Mouse (Mus musculus) midbrain, embryonic 13.5 days (tissue): ENCODE results near the gene Armcx3. TPM values are rescaled to one million over a fixed set of nuclear protein-coding genes. Genes with fewer than 3 reads are reported as not detected.
"Not testable (repeated sequence)": the region's sequence is repeated elsewhere in the genome, so short reads cannot be mapped to it uniquely, and the experiment has no call there.

ENCODE experiments used
- ATAC-seq: fragments of 200-750 bp; cut with Nextera tagmentation; 2 replicates; pipeline ENCODE4 v1.8.0; 2017; ENCODE audit warnings: mild to moderate bottlenecking, moderate TSS enrichment, moderate library complexity
- H3K27ac ChIP-seq: fragments of 300-500 bp; sonication (generic); 2 replicates; pipeline ENCODE4 v1.5.1; 2015; ENCODE audit warnings: inconsistent platforms, mild to moderate bottlenecking, moderate library complexity
- H3K27me3 ChIP-seq: fragments of 300-500 bp; sonication (generic); 2 replicates; pipeline ENCODE4 v1.6.1; 2015; ENCODE audit warnings: mild to moderate bottlenecking, inconsistent platforms
- H3K36me3 ChIP-seq: fragments of 300-500 bp; sonication (generic); 2 replicates; pipeline ENCODE4 v1.6.1; 2015; ENCODE audit warnings: mild to moderate bottlenecking, inconsistent platforms
- H3K4me1 ChIP-seq: fragments of 300-500 bp; sonication (generic); replicated peaks from 2 replicates; pipeline ENCODE4 v1.6.1; 2015; ENCODE audit warnings: inconsistent platforms
- H3K4me2 ChIP-seq: fragments of 300-500 bp; sonication (generic); replicated peaks from 2 replicates; pipeline ENCODE4 v1.6.1; 2015; ENCODE audit warnings: moderate library complexity, mild to moderate bottlenecking, inconsistent platforms
- H3K4me3 ChIP-seq: fragments of 300-500 bp; sonication (generic); replicated peaks from 2 replicates; pipeline ENCODE4 v1.5.1; 2015; ENCODE audit warnings: mild to moderate bottlenecking, inconsistent platforms
- H3K9ac ChIP-seq: fragments of 300-500 bp; sonication (generic); replicated peaks from 2 replicates; pipeline ENCODE4 v1.6.1; 2015; ENCODE audit warnings: mild to moderate bottlenecking, inconsistent platforms
- H3K9me3 ChIP-seq: fragments of 300-500 bp; sonication (generic); 2 replicates; pipeline ENCODE4 v1.6.1; 2016; ENCODE audit warnings: mild to moderate bottlenecking, inconsistent platforms
- WGBS: fragments of 180-500 bp; shearing (Covaris S2); methylation state at CpG from one replicate; pipeline ENCODE4 v1.1.7; 2015; 5-methylcytosine and 5-hydroxymethylcytosine counted together
- polyA plus RNA-seq: library from polyadenylated mRNA; unstranded; fragments of >200 nt; fragmentation: Nextera tagmentation; extraction: Ambion mirVana; gene quantifications from 2 replicates; pipeline ENCODE4 v1.2.1, GENCODE M21; 2015

Armcx3 gene
- polyA plus RNA-seq: 59.5 and 59.9 TPM in 2 replicates

GRCm38 (mm10) chrX:134756434-134757292, at the start of gene Armcx3:
Gene Armcx3 (plus strand): TSS chrX:134756595.
- Histone ChIP-seq H3K4me2 (peak within 1 kb of the TSS; percentile 55), H3K9ac (peak within 1 kb of the TSS; percentile 76), H3K27ac (peak within 1 kb of the TSS; percentile 76), H3K4me1 (peaks cover 7% of the 10 kb centered on the region), H3K4me3 (peak within 1 kb of the TSS; percentile 59), H3K27me3 (peaks cover 22% of the 10 kb centered on the region; the same call in 1 of the 2 replicates), H3K9me3 (no peaks in the 10 kb centered on the region), H3K36me3 (no peaks in the 10 kb centered on the region)
- 28% methylated on average over 40 of the region's 46 CpGs for WGBS
- peak; percentile 91 for ATAC-seq

DNA sequence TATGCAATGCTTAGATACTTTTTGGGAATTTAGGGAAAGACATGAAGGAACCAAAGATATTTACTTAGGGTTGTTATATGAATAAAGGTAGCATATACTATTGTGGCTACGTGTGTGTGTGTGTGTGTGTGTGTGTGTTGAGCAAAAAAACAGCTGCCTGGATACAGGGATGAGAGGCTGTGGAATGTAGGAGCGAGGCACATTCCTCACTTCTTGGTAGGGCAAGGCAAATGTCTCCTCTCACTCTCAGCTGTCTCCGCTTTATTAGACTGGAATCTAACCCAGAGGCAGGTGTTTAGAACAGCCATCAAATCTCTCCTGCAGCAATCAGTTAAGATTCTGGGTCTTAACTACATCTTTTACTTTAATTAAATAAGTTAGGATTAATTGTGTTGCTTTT, 39.5 kb upstream of the Armcx3 start:
- no peak for ATAC-seq
- Histone ChIP-seq H3K4me3 (no peak overlapping the region), H3K36me3 (peaks cover 9% of the 10 kb centered on the region; the same call in 1 of the 2 replicates), H3K9ac (no peak overlapping the region), H3K9me3 (no peaks in the 10 kb centered on the region), H3K4me1 (peaks cover 8% of the 10 kb centered on the region; the same call in 1 of the 2 replicates), H3K27ac (0 out of 2 replicates have a peak overlapping the region, but pooled peaks have one; percentile 5), H3K27me3 (peaks cover 9% of the 10 kb centered on the region; the same call in 1 of the 2 replicates), H3K4me2 (no peak overlapping the region)
- WGBS: 29% methylated on average over 3 of the region's 3 CpGs

- Histone ChIP-seq H3K9ac (peak within 1 kb of the TSS; percentile 84), H3K27me3 (peaks cover 9% of the 10 kb centered on the region; the same call in 1 of the 2 replicates), H3K9me3 (no peaks in the 10 kb centered on the region), H3K27ac (peak within 1 kb of the TSS; percentile 95), H3K4me3 (peak within 1 kb of the TSS; percentile 53), H3K36me3 (peaks cover 9% of the 10 kb centered on the region; the same call in 1 of the 2 replicates), H3K4me1 (peaks cover 8% of the 10 kb centered on the region; the same call in 1 of the 2 replicates), H3K4me2 (peak within 1 kb of the TSS; percentile 58)
- 22% methylated on average over 16 of the region's 16 CpGs for WGBS
- ATAC-seq: peak; percentile 97
Measured at GRCm38 (mm10) chrX:134717752-134718308, 38.6 kb upstream of the Armcx3 start, which contains the start of gene Armcx1. Gene Armcx1 (plus strand): TSS chrX:134717963.

DNA sequence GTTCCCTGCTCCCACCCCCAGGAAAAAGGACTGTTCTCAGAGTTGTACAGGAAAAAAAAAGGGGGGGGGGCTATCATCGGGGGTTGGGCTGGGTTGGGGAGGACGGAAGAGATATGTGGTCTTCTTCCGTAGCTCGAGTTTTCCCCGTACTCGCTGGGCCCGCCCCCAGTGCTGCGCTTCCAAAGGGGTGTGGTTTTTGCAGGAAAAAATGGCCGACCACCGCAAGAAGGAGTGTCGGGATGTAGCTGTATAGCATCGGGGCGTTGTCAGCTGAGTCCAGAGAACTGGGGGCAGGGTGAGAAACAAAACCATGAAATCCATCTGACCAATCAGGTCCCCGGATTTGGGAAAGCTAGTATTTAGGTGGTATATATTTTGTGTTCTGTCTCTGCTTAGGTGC, 37.9 kb upstream of the Armcx3 start:
- Histone ChIP-seq H3K9me3 (no peaks in the 10 kb centered on the region), H3K27ac (peak overlapping the region; percentile 95), H3K36me3 (peaks cover 9% of the 10 kb centered on the region; the same call in 1 of the 2 replicates), H3K4me3 (peak overlapping the region; percentile 53), H3K27me3 (peaks cover 9% of the 10 kb centered on the region; the same call in 1 of the 2 replicates), H3K9ac (peak overlapping the region; percentile 84), H3K4me1 (peaks cover 8% of the 10 kb centered on the region; the same call in 1 of the 2 replicates), H3K4me2 (peak overlapping the region; percentile 58)
- peak; percentile 83 for ATAC-seq
- 24% methylated on average over 14 of the region's 14 CpGs for WGBS

DNA sequence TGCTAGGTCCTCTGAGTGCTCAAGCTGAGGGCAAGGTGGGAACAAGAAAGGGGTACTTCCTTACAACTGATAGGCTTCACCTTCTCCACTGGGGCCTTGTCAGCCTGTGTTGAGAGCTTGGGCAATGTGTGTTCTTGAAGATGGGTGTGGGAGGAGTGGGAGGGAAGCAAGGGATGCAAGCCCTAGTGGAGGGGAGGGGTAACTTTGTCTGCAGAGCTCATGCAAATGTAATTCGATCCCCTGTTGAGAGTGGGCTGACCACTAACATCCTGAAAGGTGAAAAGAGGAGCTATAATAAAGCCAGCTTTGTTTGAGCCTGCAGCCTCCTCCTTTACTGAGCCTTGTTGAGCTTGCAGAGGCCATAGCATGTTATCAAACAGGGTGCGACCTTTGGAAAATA, 32.6 kb upstream of the Armcx3 start:
- not testable (repeated sequence) for H3K9ac ChIP-seq, H3K4me3 ChIP-seq, H3K27ac ChIP-seq, ATAC-seq, H3K4me2 ChIP-seq, H3K4me1 ChIP-seq, H3K9me3 ChIP-seq, H3K36me3 ChIP-seq
- 27% methylated on average over 2 of the region's 2 CpGs for WGBS
- peaks cover 13% of the 10 kb centered on the region; the same call in 1 of the 2 replicates for H3K27me3 ChIP-seq

GRCm38 (mm10) chrX:134729778-134730177, 26.6 kb upstream of the Armcx3 start:
- Histone ChIP-seq H3K27me3 (peaks cover 31% of the 10 kb centered on the region), H3K9me3 (no peaks in the 10 kb centered on the region), H3K4me3 (no peak overlapping the region), H3K4me1 (no peaks in the 10 kb centered on the region), H3K9ac (no peak overlapping the region), H3K36me3 (no peaks in the 10 kb centered on the region), H3K4me2 (no peak overlapping the region), H3K27ac (no peak overlapping the region)
- 47% methylated on average over 4 of the region's 4 CpGs for WGBS
- no peak for ATAC-seq

DNA sequence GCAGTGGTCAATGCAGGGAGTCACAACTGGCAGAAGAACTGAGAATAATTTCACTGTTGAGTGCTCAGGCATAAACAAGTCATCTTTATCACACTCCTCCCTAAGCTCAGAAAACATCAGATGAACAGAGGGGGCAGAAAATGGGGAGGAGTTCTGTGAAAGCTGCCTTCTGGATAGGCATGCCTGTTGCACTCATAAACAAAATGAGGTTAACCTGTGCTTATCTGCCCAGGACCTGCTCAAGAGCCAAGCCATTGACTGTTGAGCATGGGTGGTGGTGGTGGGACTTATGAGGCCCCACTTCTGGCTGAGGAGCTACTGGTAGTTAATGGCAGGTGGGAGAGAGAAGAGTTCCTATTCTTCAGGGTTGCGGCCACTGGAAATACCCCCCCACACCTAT, 18.6 kb upstream of the Armcx3 start:
- Histone ChIP-seq H3K9ac (no peak overlapping the region), H3K4me3 (no peak overlapping the region), H3K27ac (no peak overlapping the region), H3K9me3 (no peaks in the 10 kb centered on the region), H3K36me3 (no peaks in the 10 kb centered on the region), H3K4me2 (no peak overlapping the region), H3K27me3 (peaks cover 32% of the 10 kb centered on the region), H3K4me1 (no peaks in the 10 kb centered on the region)
- no peak for ATAC-seq
- 94% methylated on average over 1 of the region's 1 CpGs for WGBS

DNA sequence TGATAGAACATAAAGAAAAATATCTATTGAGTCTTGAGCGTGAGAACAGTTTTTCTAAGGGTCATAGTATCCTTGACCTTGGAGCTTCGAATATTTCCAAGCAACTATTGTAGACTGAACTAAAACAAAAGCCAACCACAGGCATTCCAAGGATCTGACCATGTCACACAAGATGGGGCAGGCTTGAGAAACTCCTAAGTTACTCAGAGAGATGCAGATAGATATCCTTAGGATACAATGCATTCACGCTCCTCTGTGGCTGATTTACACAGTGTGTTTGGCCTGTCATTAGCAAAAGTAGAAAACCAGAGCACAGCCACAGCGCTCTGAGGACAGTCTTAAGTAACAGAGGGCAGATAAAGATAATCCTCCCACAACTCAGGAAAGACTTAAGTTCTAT, 17.2 kb upstream of the Armcx3 start:
- Histone ChIP-seq H3K36me3 (no peaks in the 10 kb centered on the region), H3K9ac (no peak overlapping the region), H3K4me3 (no peak overlapping the region), H3K4me2 (no peak overlapping the region), H3K27ac (no peak overlapping the region), H3K9me3 (no peaks in the 10 kb centered on the region), H3K4me1 (no peaks in the 10 kb centered on the region), H3K27me3 (peaks cover 27% of the 10 kb centered on the region)
- ATAC-seq: no peak
- WGBS: 66% methylated on average over 4 of the region's 4 CpGs

DNA sequence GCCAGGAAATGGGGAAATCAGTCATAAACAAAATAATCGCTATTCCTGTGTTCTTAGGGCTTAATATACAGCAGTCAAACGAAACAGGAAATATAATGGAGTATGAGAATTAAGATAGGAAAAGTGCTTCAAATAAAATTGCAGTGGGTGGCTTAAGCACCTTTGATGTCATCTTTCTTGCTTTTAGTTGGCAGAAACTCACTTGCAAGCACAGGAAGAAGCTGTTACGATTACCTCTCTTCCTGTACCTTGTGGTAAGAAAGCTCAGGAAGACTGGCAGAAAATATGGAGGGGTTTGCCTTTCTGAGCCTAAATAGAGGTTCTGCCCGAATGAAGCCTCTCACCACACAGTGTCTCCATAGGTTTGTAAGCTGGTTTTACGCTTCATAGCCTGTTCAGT, 14.5 kb upstream of the Armcx3 start:
- Histone ChIP-seq H3K9me3 (no peaks in the 10 kb centered on the region), H3K4me1 (no peaks in the 10 kb centered on the region), H3K9ac (no peak overlapping the region), H3K4me3 (no peak overlapping the region), H3K27me3 (peaks cover 25% of the 10 kb centered on the region; the same call in 1 of the 2 replicates), H3K27ac (no peak overlapping the region), H3K36me3 (no peaks in the 10 kb centered on the region), H3K4me2 (no peak overlapping the region)
- 69% methylated on average over 5 of the region's 5 CpGs for WGBS
- no peak for ATAC-seq

GRCm38 (mm10) chrX:134746459-134746858, 9.9 kb upstream of the Armcx3 start:
- ATAC-seq: peak; percentile 12; the same call in 1 of the 2 replicates
- Histone ChIP-seq H3K4me2 (no peak overlapping the region), H3K4me1 (peaks cover 9% of the 10 kb centered on the region), H3K36me3 (no peaks in the 10 kb centered on the region), H3K4me3 (no peak overlapping the region), H3K9me3 (no peaks in the 10 kb centered on the region), H3K9ac (no peak overlapping the region), H3K27ac (no peak overlapping the region), H3K27me3 (peaks cover 28% of the 10 kb centered on the region; the same call in 1 of the 2 replicates)
- WGBS: 32% methylated on average over 5 of the region's 5 CpGs

DNA sequence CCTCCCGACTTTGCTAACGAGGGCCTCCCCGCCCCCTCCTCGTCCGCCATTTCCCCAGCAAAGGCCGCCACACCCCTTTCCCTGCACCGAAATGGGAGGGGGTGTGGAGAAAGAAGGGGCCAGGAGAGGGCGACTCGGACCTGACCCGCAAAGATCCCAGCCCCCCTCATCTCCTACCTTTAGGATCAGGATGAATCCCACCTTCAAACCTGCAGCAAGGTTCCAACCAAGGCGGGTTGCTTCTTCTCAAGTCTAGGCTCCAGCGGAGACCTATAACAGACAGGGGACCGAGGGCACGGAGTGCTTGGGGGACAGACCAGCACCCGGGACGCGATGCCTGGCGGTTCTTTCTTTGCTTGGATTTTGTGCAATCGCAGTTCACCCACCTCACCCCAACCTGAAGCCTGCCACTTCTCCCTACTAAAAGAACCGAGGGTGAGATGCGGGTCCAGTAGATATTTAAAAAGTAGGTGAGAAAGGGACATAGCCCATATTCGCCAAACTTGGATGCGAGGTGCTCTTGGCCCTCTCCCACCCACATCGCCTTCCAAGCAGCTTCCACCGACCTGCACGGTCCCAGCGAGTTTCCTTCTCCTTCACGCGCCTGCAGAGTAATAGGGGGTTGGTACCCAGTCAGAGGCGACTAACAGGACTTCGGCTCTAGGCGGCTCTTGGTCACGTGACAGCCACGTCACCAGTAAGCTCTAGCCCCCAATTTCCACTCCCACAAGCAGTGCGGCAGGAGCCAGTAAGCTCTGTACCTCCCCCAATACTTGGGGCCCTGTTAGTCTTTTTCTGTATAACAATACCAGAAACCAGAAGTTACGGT, 5.4 kb upstream of the Armcx3 start, which contains the start of gene Armcx6:
TSS of gene Armcx6 (minus strand) at position 654 of the 829 bp plus-strand sequence.
- WGBS: 25% methylated on average over 36 of the region's 36 CpGs

More for the DNA sequence above, 5.4 kb upstream of the Armcx3 start, which contains the start of gene Armcx6:
- ATAC-seq: peak; percentile 93
- H3K27ac ChIP-seq: peak within 1 kb of the TSS; percentile 79
- no peaks in the 10 kb centered on the region for H3K9me3 ChIP-seq
- H3K27me3 ChIP-seq: peaks cover 41% of the 10 kb centered on the region; the same call in 1 of the 2 replicates
- peak within 1 kb of the TSS; percentile 53 for H3K4me3 ChIP-seq
- H3K4me1 ChIP-seq: peaks cover 9% of the 10 kb centered on the region
- peak within 1 kb of the TSS; percentile 61 for H3K4me2 ChIP-seq
- H3K36me3 ChIP-seq: no peaks in the 10 kb centered on the region
- H3K9ac ChIP-seq: peak within 1 kb of the TSS; percentile 75
